Mouse (Mus musculus): ENCODE data around the gene Mup12. TPM values are rescaled to one million over a fixed set of nuclear protein-coding genes. Genes with fewer than 3 reads are reported as not detected.
"Not testable (repeated sequence)": the region's sequence is repeated elsewhere in the genome, so short reads cannot be mapped to it uniquely, and the experiment has no call there.

The Mup12 gene
- not detected for total RNA-seq (2021)
- long read RNA-seq, experiment 1, result 0 reads
- long read RNA-seq, experiment 2, result 0 reads

- not testable (repeated sequence) for DNase-seq (ENCODE audit: low spot score in 2 of 2)
These were observed at the start of gene Mup12 for GRCm38 (mm10) chr4:60741226-60741625. Gene Mup12, minus strand, starts transcription at chr4:60741326.

Other genes starting within 250 kb of the Mup12 start
- not detected for gene Mup1, start 239.4 kb downstream of the Mup12 start, total RNA-seq (2021)
- not detected for gene Mup10, start 159.1 kb downstream of the Mup12 start, total RNA-seq (2021)
- gene Mup11, start 78.9 kb downstream of the Mup12 start, total RNA-seq (2021), result not detected
- gene Mup22, start 80.1 kb upstream of the Mup12 start, total RNA-seq (2021), result not detected